Mouse (Mus musculus) hindbrain, postnatal 0 days (tissue): ENCODE measurements at regions not wholly inside any gene's neighbourhood (a gene's known extent, or its start where the extent isn't known, plus 50 kb on each side); places are given as distances from the start of the nearest gene placed in this dataset.

Experiments used
- ATAC-seq: fragments of 200-750 bp; cut with Nextera tagmentation; 2 replicates; pipeline ENCODE4 v1.8.0; 2017; ENCODE audit warnings: mild to moderate bottlenecking, moderate TSS enrichment, moderate library complexity
- DNase-seq: peaks from one replicate; pipeline ENCODE4 v3.0.0-alpha.2; 2015; ENCODE audit warnings: low spot score
- H3K27ac ChIP-seq: fragments of 300-500 bp; sonication (generic); 2 replicates; pipeline ENCODE4 v1.5.1; 2014; ENCODE audit warnings: mild to moderate bottlenecking
- H3K27me3 ChIP-seq: fragments of 300-500 bp; sonication (generic); 2 replicates; pipeline ENCODE4 v1.6.1; 2014; ENCODE audit warnings: low read length, mixed read lengths; ENCODE audit not compliant: insufficient read depth
- H3K36me3 ChIP-seq: fragments of 300-500 bp; sonication (generic); 2 replicates; pipeline ENCODE4 v1.6.1; 2014; ENCODE audit warnings: low read length, mixed read lengths; ENCODE audit not compliant: insufficient read depth
- H3K4me1 ChIP-seq: fragments of 300-500 bp; sonication (generic); 2 replicates; pipeline ENCODE4 v1.6.1; 2014; ENCODE audit warnings: antibody characterized with exemption, low read length, mixed read lengths; ENCODE audit not compliant: insufficient read depth
- H3K4me2 ChIP-seq: fragments of 300-500 bp; sonication (generic); 2 replicates; pipeline ENCODE4 v1.6.1; 2014; ENCODE audit warnings: low read depth, mild to moderate bottlenecking, low read length, moderate library complexity, mixed read lengths
- H3K4me3 ChIP-seq: fragments of 300-500 bp; sonication (generic); 2 replicates; pipeline ENCODE4 v1.5.1; 2014; ENCODE audit warnings: low read length
- H3K9ac ChIP-seq: fragments of 300-500 bp; sonication (generic); replicated peaks from 2 replicates; pipeline ENCODE4 v1.6.1; 2014; ENCODE audit warnings: mild to moderate bottlenecking, low read length, moderate library complexity, mixed read lengths
- H3K9me3 ChIP-seq: fragments of 300-500 bp; sonication (generic); 2 replicates; pipeline ENCODE4 v1.6.1; 2016; ENCODE audit warnings: low read length, mixed read lengths
- CTCF ChIP-seq: IDR thresholded peaks from 2 replicates; pipeline ENCODE4 v1.5.1; 2016; ENCODE audit warnings: antibody characterized with exemption, control low read depth, low read depth
- WGBS: fragments of 180-500 bp; shearing (Covaris S2); extraction: QIAGEN DNeasy Blood & Tissue Kit; methylation state at CpG from one replicate; pipeline ENCODE4 v1.1.7; 2014; 5-methylcytosine and 5-hydroxymethylcytosine counted together

DNA sequence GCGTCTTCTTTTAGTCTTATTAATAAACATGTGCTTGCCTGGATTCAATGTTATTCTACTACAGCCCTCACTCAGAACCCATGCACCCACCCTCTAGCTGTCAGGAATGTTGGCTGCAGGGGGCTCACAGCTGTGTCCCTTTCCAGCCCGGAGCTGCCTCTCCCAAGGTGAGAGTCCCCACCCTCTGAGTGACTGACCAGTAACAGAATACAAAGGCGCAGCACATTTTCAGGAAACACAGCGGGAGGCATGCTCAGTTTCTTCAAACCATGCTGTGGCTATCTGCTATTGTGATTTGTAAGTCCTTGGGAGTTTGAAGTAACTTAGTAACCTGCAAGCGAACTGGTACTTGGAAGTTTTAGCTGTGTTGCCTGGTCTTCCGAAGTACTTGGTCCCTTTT lies 93.1 kb upstream of the Gm765 start:
- H3K27me3 ChIP-seq: no peaks in the 10 kb centered on the region
- no peaks in the 10 kb centered on the region for H3K36me3 ChIP-seq
- no peaks in the 10 kb centered on the region for H3K9me3 ChIP-seq
- H3K9ac ChIP-seq: no peak overlapping the region
- ATAC-seq (no peak), DNase-seq (no peak)
- no peaks in the 10 kb centered on the region for H3K4me1 ChIP-seq
- H3K4me3 ChIP-seq: no peak overlapping the region
- H3K27ac ChIP-seq: no peak overlapping the region
- TF ChIP-seq CTCF: no peak
- WGBS: 23% methylated on average over 6 of the region's 6 CpGs
- no peak overlapping the region for H3K4me2 ChIP-seq

DNA sequence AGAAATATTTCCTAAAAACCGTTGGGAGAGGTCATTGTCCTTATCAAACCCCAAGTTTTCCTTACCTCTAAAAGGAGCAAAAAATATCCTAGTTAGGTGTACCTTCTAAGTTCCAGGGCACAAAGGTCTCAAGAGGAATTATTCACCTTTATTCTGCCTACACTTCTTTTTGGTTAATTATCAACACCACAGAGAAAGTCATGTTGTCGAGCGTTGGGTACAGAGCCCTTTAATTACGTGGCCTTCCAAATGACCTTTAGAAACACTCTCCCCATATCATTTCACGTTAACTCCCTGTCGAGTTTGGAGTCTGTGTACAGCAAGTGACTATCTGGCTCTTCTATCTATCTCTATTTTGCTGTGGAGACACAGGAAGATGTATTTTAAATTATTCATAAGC lies 90.7 kb upstream of the Gm765 start:
- H3K4me3 ChIP-seq: no peak overlapping the region
- no peak overlapping the region for H3K4me2 ChIP-seq
- H3K9me3 ChIP-seq: no peaks in the 10 kb centered on the region
- no peaks in the 10 kb centered on the region for H3K36me3 ChIP-seq
- DNase-seq (no peak), ATAC-seq (no peak)
- H3K27ac ChIP-seq: no peak overlapping the region
- TF ChIP-seq CTCF: no peak
- 50% methylated on average over 6 of the region's 6 CpGs for WGBS
- H3K4me1 ChIP-seq: no peaks in the 10 kb centered on the region
- no peak overlapping the region for H3K9ac ChIP-seq
- no peaks in the 10 kb centered on the region for H3K27me3 ChIP-seq

DNA sequence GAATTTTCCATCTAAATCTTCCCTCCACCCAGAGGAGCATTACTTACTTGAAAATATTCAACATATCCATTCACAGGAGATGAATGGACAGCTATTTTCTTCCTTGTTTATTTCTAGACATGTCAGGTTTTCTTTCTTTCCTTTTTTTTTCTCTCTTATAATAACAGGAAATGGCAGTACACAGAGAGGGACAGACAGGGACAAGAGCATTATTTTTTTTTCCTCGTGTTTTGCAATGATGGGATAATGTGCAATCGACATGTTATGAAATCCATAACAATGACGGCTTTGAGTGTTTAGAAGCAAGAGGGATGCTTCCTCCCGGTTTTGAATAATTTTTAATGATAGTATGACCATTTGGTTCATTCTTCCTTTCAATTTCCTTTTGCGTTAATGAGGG lies 86.6 kb upstream of the Gm765 start:
- no peaks in the 10 kb centered on the region for H3K36me3 ChIP-seq
- DNase-seq (no peak), ATAC-seq (no peak)
- no peak overlapping the region for H3K4me3 ChIP-seq
- TF ChIP-seq CTCF: no peak
- H3K27ac ChIP-seq: no peak overlapping the region
- H3K4me1 ChIP-seq: no peaks in the 10 kb centered on the region
- no peak overlapping the region for H3K9ac ChIP-seq
- 73% methylated on average over 5 of the region's 5 CpGs for WGBS
- no peak overlapping the region for H3K4me2 ChIP-seq
- H3K27me3 ChIP-seq: no peaks in the 10 kb centered on the region
- H3K9me3 ChIP-seq: no peaks in the 10 kb centered on the region

DNA sequence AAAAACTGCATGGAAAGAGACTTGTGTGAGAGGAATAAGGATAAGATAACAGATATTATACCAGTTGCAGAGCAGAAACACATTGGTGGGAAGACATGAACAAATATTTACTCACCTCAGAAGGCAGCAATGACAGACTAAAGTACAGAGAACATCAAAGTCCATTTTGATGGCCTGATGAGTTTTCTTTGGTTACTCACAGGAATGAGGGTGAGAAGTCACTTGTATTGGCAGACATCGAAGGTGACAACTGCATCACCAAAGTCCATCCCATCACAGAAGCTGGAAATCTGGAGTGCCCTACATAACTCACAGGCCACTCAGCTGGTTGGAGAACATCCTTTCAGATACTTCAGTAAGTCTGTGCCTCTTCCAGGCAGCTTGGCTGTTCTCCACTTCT lies 60.1 kb upstream of the Gm765 start:
- no peak overlapping the region for H3K27ac ChIP-seq
- no peak overlapping the region for H3K4me3 ChIP-seq
- no peaks in the 10 kb centered on the region for H3K9me3 ChIP-seq
- TF ChIP-seq CTCF: no peak
- no peak for ATAC-seq
- no peak overlapping the region for H3K9ac ChIP-seq
- no peak for DNase-seq
- 84% methylated on average over 1 of the region's 1 CpGs for WGBS
- no peak overlapping the region for H3K4me2 ChIP-seq
- no peaks in the 10 kb centered on the region for H3K36me3 ChIP-seq
- H3K4me1 ChIP-seq: no peaks in the 10 kb centered on the region
- H3K27me3 ChIP-seq: no peaks in the 10 kb centered on the region

DNA sequence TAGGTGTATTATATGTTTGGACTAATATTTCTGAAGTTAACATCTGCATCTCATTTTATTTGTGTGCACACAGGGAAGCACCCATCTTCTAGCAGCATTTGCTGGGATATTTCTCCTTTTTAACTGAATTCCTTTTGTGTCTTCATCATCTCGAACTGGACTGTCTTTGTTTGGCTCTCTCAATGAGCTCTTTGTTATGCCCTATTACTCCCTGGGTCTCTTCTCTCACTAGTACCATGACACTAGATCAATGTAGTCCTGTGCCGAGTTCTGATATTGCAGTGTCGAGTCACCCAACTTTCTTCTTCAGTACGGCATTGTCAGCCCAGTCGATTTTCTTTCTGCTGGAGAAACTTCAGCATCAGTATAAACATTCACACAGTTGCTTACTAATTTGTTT lies 52.0 kb upstream of the Gm765 start:
- Histone ChIP-seq H3K4me3 (no peak overlapping the region), H3K36me3 (no peaks in the 10 kb centered on the region), H3K4me2 (no peak overlapping the region), H3K9ac (no peak overlapping the region), H3K9me3 (no peaks in the 10 kb centered on the region), H3K27ac (no peak overlapping the region), H3K4me1 (no peaks in the 10 kb centered on the region), H3K27me3 (no peaks in the 10 kb centered on the region)
- DNase-seq (no peak), ATAC-seq (no peak)
- WGBS: 45% methylated on average over 5 of the region's 5 CpGs
- no peak for TF ChIP-seq CTCF
